In genomic region chr11:108236754-108237428, GRCm38 (mm10) we compare ENCODE assay signal across 21 mouse cellular contexts.
DNase-seq lines count a peak whose midpoint lies in the region; ATAC-seq and TF ChIP-seq lines count a peak whose summit lies in the region.
"Had no signal": no experiment of that assay in that cellular context is flagged by ENCODE, and none has a peak within 500 bp of the region (broad histone marks: within the 10 kb centered on the region; RNA-seq: fewer than 3 reads in every experiment).

No protein-coding gene starts in this region.

- TF ChIP-seq RAD21 in CH12.LX (IDR thresholded peaks at IDR 0.05; ENCODE audit: low read depth, low read length), result no peak

- in situ Hi-C loops in CH12.LX (cut with MboI; ENCODE audit: low pct_ligation_motif_present, low pct_unique_long_range_greater_than_20kb, low sequenced_read_pairs), result no loop called here

- H3K27ac ChIP-seq in hindbrain, embryonic 15.5 days (replicated peaks), result 0 out of 2 replicates have a peak overlapping the region, but pooled peaks have one; percentile 8
- no peak overlapping the region for H3K27ac ChIP-seq in hindbrain, embryonic 12.5 days
- H3K27ac ChIP-seq in layer of hippocampus, adult 2 months, result peak overlapping the region; percentile 34
- H3K27ac ChIP-seq in CH12.LX (ENCODE audit: insufficient read depth, low read depth), result peak overlapping the region; percentile 22
- H3K27ac ChIP-seq in thymus, adult 2 months (ENCODE audit: control insufficient read depth, insufficient read depth, low read length), result no peak overlapping the region
- H3K27ac ChIP-seq: liver, embryonic 13.5 days; macrophage; stomach, embryonic 15.5 days had no signal

- no peaks in the 10 kb centered on the region for H3K9me3 ChIP-seq in hindbrain, embryonic 15.5 days
- H3K9me3 ChIP-seq in hindbrain, embryonic 12.5 days (replicated peaks), result no peaks in the 10 kb centered on the region
- H3K9me3 ChIP-seq in CH12.LX (replicated peaks; ENCODE audit: low read length), result no peaks in the 10 kb centered on the region
- H3K9me3 ChIP-seq: heart, embryonic 10.5 days; liver, embryonic 13.5 days; stomach, embryonic 15.5 days had no signal

- H3K79me2 ChIP-seq in CH12.LX (replicated peaks; ENCODE audit: control insufficient read depth, extremely low read depth, insufficient read depth, poor library complexity, severe bottlenecking), result peaks cover 5% of the 10 kb centered on the region; the same call in 1 of the 2 replicates

- no peak for ATAC-seq in hindbrain, embryonic 15.5 days (ENCODE audit: low FRiP score, low read depth)
- ATAC-seq in hindbrain, embryonic 12.5 days (ENCODE audit: low FRiP score), result no peak
- ATAC-seq: activated CD4-positive, CD25-positive, alpha-beta regulatory T cell, adult 4 months; forebrain, embryonic 16.5 days; hindbrain, embryonic 16.5 days; midbrain, embryonic 16.5 days had no signal

- no peak overlapping the region for H3K4me2 ChIP-seq in hindbrain, embryonic 15.5 days
- H3K4me2 ChIP-seq in hindbrain, embryonic 12.5 days (replicated peaks), result no peak overlapping the region
- H3K4me2 ChIP-seq in CH12.LX (ENCODE audit: insufficient read depth, low read depth, poor library complexity, severe bottlenecking), result peak overlapping the region; percentile 0; the same call in 1 of the 2 replicates
- H3K4me2 ChIP-seq: liver, embryonic 13.5 days; stomach, embryonic 15.5 days had no signal

- peaks cover 27% of the 10 kb centered on the region for H3K4me1 ChIP-seq in hindbrain, embryonic 15.5 days (replicated peaks)
- H3K4me1 ChIP-seq in hindbrain, embryonic 12.5 days, result peaks cover 14% of the 10 kb centered on the region
- H3K4me1 ChIP-seq in CH12.LX (ENCODE audit: control insufficient read depth in 1 of 2, insufficient read depth in 2 of 2), result peaks cover 32 to 92% of the 10 kb centered on the region in 2 experiments
- peaks cover 21% of the 10 kb centered on the region for H3K4me1 ChIP-seq in thymus, adult 2 months (replicated peaks; ENCODE audit: control insufficient read depth, insufficient read depth, low read length)

- 58% methylated on average over 10 of the region's 10 CpGs for WGBS in hindbrain, embryonic 15.5 days
- 63% methylated on average over 10 of the region's 10 CpGs for WGBS in hindbrain, embryonic 12.5 days
- 77% methylated on average over 10 of the region's 10 CpGs for WGBS in thymus, adult 2 months

- DNase-seq in layer of hippocampus, adult 2 months (ENCODE audit: low spot score in 2 of 2), result no peak
- DNase-seq in layer of hippocampus, adult 9-11 months, result no peak
- peak; percentile 83 for DNase-seq in CH12.LX (ENCODE audit: extremely low read depth)
- DNase-seq in brain, embryonic 14.5 days (ENCODE audit: low read depth), result peak; percentile 31
- DNase-seq in thymus, adult 2 months, result no peak
- DNase-seq: adrenal gland, postnatal 10 days; B cell, adult 2 months; cerebellum, postnatal 10 days; kidney, postnatal 10 days; liver, embryonic 13.5 days; right cerebral cortex, postnatal 14 days; thymus, adult 18-20 months had no signal

- no peak overlapping the region for H3K9ac ChIP-seq in hindbrain, embryonic 15.5 days
- no peak overlapping the region for H3K9ac ChIP-seq in hindbrain, embryonic 12.5 days
- H3K9ac ChIP-seq in CH12.LX (ENCODE audit: insufficient read depth, low read depth), result no peak overlapping the region
- H3K9ac ChIP-seq: liver, embryonic 13.5 days; stomach, embryonic 15.5 days had no signal

- TF ChIP-seq POLR2A in CH12.LX (IDR thresholded peaks at IDR 0.05; ENCODE audit: low read depth, low read length), result no peak
- TF ChIP-seq POLR2A in brain, embryonic 14.5 days (IDR thresholded peaks at IDR 0.05; ENCODE audit: borderline replicate concordance, extremely low read depth, insufficient read depth, insufficient read length, poor library complexity, severe bottlenecking), result no peak
- no peak for TF ChIP-seq POLR2A in thymus, adult 2 months (IDR thresholded peaks at IDR 0.05; ENCODE audit: control insufficient read depth, extremely low read depth, insufficient read depth, low read length, poor library complexity)

- no peak overlapping the region for H3K4me3 ChIP-seq in hindbrain, embryonic 15.5 days
- no peak overlapping the region for H3K4me3 ChIP-seq in hindbrain, embryonic 12.5 days
- no peak overlapping the region for H3K4me3 ChIP-seq in layer of hippocampus, adult 2 months
- no peak overlapping the region for H3K4me3 ChIP-seq in CH12.LX (replicated peaks in 1 of 3; ENCODE audit: low read depth in 2 of 3, low read length in 2 of 3, poor library complexity in 1 of 3)
- no peak overlapping the region for H3K4me3 ChIP-seq in thymus, adult 2 months (ENCODE audit: control insufficient read depth, insufficient read depth, low read length)
- H3K4me3 ChIP-seq: heart, embryonic 10.5 days; liver, embryonic 13.5 days; stomach, embryonic 15.5 days had no signal

- dilution Hi-C loops in CH12.LX (cut with MboI; ENCODE audit: extremely low pct_ligation_motif_present, extremely low pct_unique_long_range_greater_than_20kb, low sequenced_read_pairs), result no loop called here

- no peaks in the 10 kb centered on the region for H3K36me3 ChIP-seq in hindbrain, embryonic 15.5 days
- H3K36me3 ChIP-seq in hindbrain, embryonic 12.5 days, result no peaks in the 10 kb centered on the region
- peaks cover 0 to 60% of the 10 kb centered on the region in 2 experiments for H3K36me3 ChIP-seq in CH12.LX (replicated peaks in 1 of 2; ENCODE audit: control insufficient read depth in 1 of 2, insufficient read depth in 1 of 2, low read length in 1 of 2)
- H3K36me3 ChIP-seq in thymus, adult 2 months (ENCODE audit: control insufficient read depth, insufficient read depth, low read length), result no peaks in the 10 kb centered on the region
- H3K36me3 ChIP-seq: heart, embryonic 10.5 days; liver, embryonic 13.5 days; stomach, embryonic 15.5 days had no signal

- H3K27me3 ChIP-seq in hindbrain, embryonic 15.5 days, result no peaks in the 10 kb centered on the region
- H3K27me3 ChIP-seq in hindbrain, embryonic 12.5 days, result 0 out of 2 replicates have a peak, but pooled peaks cover 3% of the 10 kb centered on the region
- no peaks in the 10 kb centered on the region for H3K27me3 ChIP-seq in CH12.LX (replicated peaks)
- H3K27me3 ChIP-seq in thymus, adult 2 months (ENCODE audit: control insufficient read depth, insufficient read depth, low read length), result no peaks in the 10 kb centered on the region
- H3K27me3 ChIP-seq: liver, embryonic 13.5 days; stomach, embryonic 15.5 days had no signal

- no peak for TF ChIP-seq CTCF in layer of hippocampus, adult 2 months (conservative IDR thresholded peaks at IDR 0.05)
- TF ChIP-seq CTCF in CH12.LX (conservative IDR thresholded peaks at IDR 0.05 in 1 of 2, IDR thresholded peaks at IDR 0.05 in 1 of 2; ENCODE audit: low read depth in 2 of 2, low read length in 2 of 2), result no peak
- no peak for TF ChIP-seq CTCF in brain, embryonic 14.5 days (IDR thresholded peaks at IDR 0.05; ENCODE audit: borderline replicate concordance, extremely low read depth, insufficient read depth, insufficient read length)
- no peak for TF ChIP-seq CTCF in thymus, adult 2 months (IDR thresholded peaks at IDR 0.05; ENCODE audit: borderline replicate concordance, control insufficient read depth, extremely low read depth, insufficient read depth, low read length, poor library complexity)

- peak; percentile 84 for TF ChIP-seq EP300 in CH12.LX (IDR thresholded peaks at IDR 0.05; ENCODE audit: low read length)

TF ChIP-seq in CH12.LX, 34 proteins besides CTCF, POLR2A, EP300 and RAD21 (continues in another document):
- TF ChIP-seq NELFE (IDR thresholded peaks at IDR 0.05; ENCODE audit: low read depth, low read length), result peak; percentile 19; the same call in 1 of the 2 replicates
- TF ChIP-seq SIN3A (IDR thresholded peaks at IDR 0.05; ENCODE audit: low read length), result peak; percentile 23; the same call in 1 of the 2 replicates
- no peak; the same call in 1 of the 2 replicates for TF ChIP-seq TBP (conservative IDR thresholded peaks at IDR 0.05; ENCODE audit: low read depth, low read length)
- TF ChIP-seq ZKSCAN1 (IDR thresholded peaks at IDR 0.05; ENCODE audit: borderline replicate concordance, low read depth, low read length), result no peak
- TF ChIP-seq MEF2A (IDR thresholded peaks at IDR 0.05; ENCODE audit: borderline replicate concordance, low read depth, low read length), result peak; percentile 74
- TF ChIP-seq JUND (conservative IDR thresholded peaks at IDR 0.05; ENCODE audit: low read depth, low read length), result peak; percentile 69
- no peak for TF ChIP-seq NRF1 (IDR thresholded peaks at IDR 0.05; ENCODE audit: low read depth, low read length)
- 0 out of 2 replicates have a peak, but pooled peaks have one; percentile 41 for TF ChIP-seq KAT2A (IDR thresholded peaks at IDR 0.05; ENCODE audit: insufficient replicate concordance, low read length)
- no peak for TF ChIP-seq E2F4 (IDR thresholded peaks at IDR 0.05; ENCODE audit: insufficient replicate concordance, low read depth, low read length)
- TF ChIP-seq IRF4 (IDR thresholded peaks at IDR 0.05; ENCODE audit: low read depth, low read length), result peak; percentile 90
- TF ChIP-seq ELF1 (IDR thresholded peaks at IDR 0.05; ENCODE audit: low read depth, low read length), result no peak
- no peak for TF ChIP-seq POLR2AphosphoS2 (IDR thresholded peaks at IDR 0.05; ENCODE audit: low read depth, low read length)
- peak; percentile 78 for TF ChIP-seq ETS1 (conservative IDR thresholded peaks at IDR 0.05; ENCODE audit: low read depth, low read length)
- no peak for TF ChIP-seq MAFK (IDR thresholded peaks at IDR 0.05; ENCODE audit: insufficient replicate concordance, low read length)
- peak; percentile 78 for TF ChIP-seq MXI1 (IDR thresholded peaks at IDR 0.05; ENCODE audit: low read depth, low read length)
- no peak for TF ChIP-seq ZNF384 (IDR thresholded peaks at IDR 0.05; ENCODE audit: low read depth, low read length)
- peak; percentile 61; the same call in 1 of the 2 replicates for TF ChIP-seq CHD2 (IDR thresholded peaks at IDR 0.05; ENCODE audit: low read length)
- no peak for TF ChIP-seq USF1 (IDR thresholded peaks at IDR 0.05; ENCODE audit: low read depth, low read length)
- peak; percentile 77; the same call in 1 of the 2 replicates for TF ChIP-seq RCOR1 (conservative IDR thresholded peaks at IDR 0.05; ENCODE audit: low read depth, low read length)
- no peak for TF ChIP-seq GABPA (IDR thresholded peaks at IDR 0.05; ENCODE audit: insufficient replicate concordance, low read depth, low read length)
- TF ChIP-seq TCF12 (IDR thresholded peaks at IDR 0.05; ENCODE audit: low read depth, low read length), result peak; percentile 65; the same call in 1 of the 2 replicates
- no peak for TF ChIP-seq UBTF (IDR thresholded peaks at IDR 0.05; ENCODE audit: low read depth, low read length)
- no peak for TF ChIP-seq SMC3 (IDR thresholded peaks at IDR 0.05; ENCODE audit: low read depth, low read length)
- TF ChIP-seq MAX (IDR thresholded peaks at IDR 0.05; ENCODE audit: low read length), result no peak
- peak; percentile 67 for TF ChIP-seq BHLHE40 (IDR thresholded peaks at IDR 0.05; ENCODE audit: low read depth, low read length)
- TF ChIP-seq MAZ (IDR thresholded peaks at IDR 0.05; ENCODE audit: low read depth, low read length), result peak; percentile 56; the same call in 1 of the 2 replicates

Comparison
In these comparisons a context has a peak if more than half of its experiments do, and no peak if none do; other contexts are left out.
1. H3K27ac ChIP-seq: peak in hindbrain, embryonic 15.5 days (single experiment), layer of hippocampus, adult 2 months (single experiment) and CH12.LX (single experiment); none in hindbrain, embryonic 12.5 days (single experiment) and thymus, adult 2 months (single experiment).
2. DNase-seq: peak in CH12.LX (single experiment) and brain, embryonic 14.5 days (single experiment); none in layer of hippocampus, adult 2 months (0 of 2), layer of hippocampus, adult 9-11 months (single experiment) and thymus, adult 2 months (single experiment).